Mouse (Mus musculus) stomach, embryonic 15.5 days (tissue): Measurements from ENCODE around the gene Olfr583. TPM values are rescaled to one million over a fixed set of nuclear protein-coding genes. Genes with fewer than 3 reads are reported as not detected.

Source experiments
- ATAC-seq: fragments of 200-750 bp; cut with Nextera tagmentation; 2 replicates; pipeline ENCODE4 v1.8.0; 2017; ENCODE audit warnings: low read depth, moderate number of reproducible peaks, moderate TSS enrichment; ENCODE audit not compliant: insufficient read depth, low FRiP score
- H3K27ac ChIP-seq: fragments of 300-500 bp; sonication (generic); 2 replicates; pipeline ENCODE4 v1.5.1; 2015; ENCODE audit warnings: mild to moderate bottlenecking, inconsistent platforms
- H3K27me3 ChIP-seq: fragments of 300-500 bp; sonication (generic); replicated peaks from 2 replicates; pipeline ENCODE4 v1.6.1; 2015; ENCODE audit warnings: inconsistent platforms
- H3K36me3 ChIP-seq: fragments of 300-500 bp; sonication (generic); 2 replicates; pipeline ENCODE4 v1.6.1; 2015; ENCODE audit warnings: inconsistent platforms
- H3K4me1 ChIP-seq: fragments of 300-500 bp; sonication (generic); 2 replicates; pipeline ENCODE4 v1.6.1; 2015; ENCODE audit warnings: inconsistent platforms
- H3K4me2 ChIP-seq: fragments of 300-500 bp; sonication (generic); 2 replicates; pipeline ENCODE4 v1.6.1; 2015; ENCODE audit warnings: mild to moderate bottlenecking, inconsistent platforms
- H3K4me3 ChIP-seq: fragments of 300-500 bp; sonication (generic); replicated peaks from 2 replicates; pipeline ENCODE4 v1.5.1; 2015; ENCODE audit warnings: inconsistent platforms
- H3K9ac ChIP-seq: fragments of 300-500 bp; sonication (generic); 2 replicates; pipeline ENCODE4 v1.6.1; 2015; ENCODE audit warnings: inconsistent platforms
- H3K9me3 ChIP-seq: fragments of 300-500 bp; sonication (generic); 2 replicates; pipeline ENCODE4 v1.6.1; 2016; ENCODE audit warnings: inconsistent platforms
- WGBS: fragments of 180-500 bp; shearing (Covaris S2); methylation state at CpG from one replicate; pipeline ENCODE4 v1.1.7; 2015; 5-methylcytosine and 5-hydroxymethylcytosine counted together
- polyA plus RNA-seq: library from polyadenylated mRNA; unstranded; fragments of >200 nt; fragmentation: Nextera tagmentation; extraction: Ambion mirVana; gene quantifications from 2 replicates; pipeline ENCODE4 v1.2.1, GENCODE M21; 2015

Olfr583 gene
- not detected in 2 replicates for polyA plus RNA-seq

GRCm38 (mm10) chr7:103051000-103051399, at the start of gene Olfr583:
Gene Olfr583, plus strand, starts transcription at chr7:103051300.
- H3K9ac ChIP-seq: no peak within 1 kb of the TSS
- no peak within 1 kb of the TSS for H3K4me3 ChIP-seq
- H3K9me3 ChIP-seq: no peaks in the 10 kb centered on the region
- H3K27me3 ChIP-seq: no peaks in the 10 kb centered on the region
- WGBS: 77% methylated on average over 1 of the region's 1 CpGs
- no peak within 1 kb of the TSS for H3K4me2 ChIP-seq
- no peaks in the 10 kb centered on the region for H3K36me3 ChIP-seq
- ATAC-seq: no peak
- H3K4me1 ChIP-seq: no peaks in the 10 kb centered on the region
- no peak within 1 kb of the TSS for H3K27ac ChIP-seq

- Histone ChIP-seq H3K4me2 (no peak within 1 kb of the TSS), H3K27me3 (no peaks in the 10 kb centered on the region), H3K9ac (no peak within 1 kb of the TSS), H3K4me1 (no peaks in the 10 kb centered on the region), H3K4me3 (no peak within 1 kb of the TSS), H3K36me3 (no peaks in the 10 kb centered on the region), H3K9me3 (no peaks in the 10 kb centered on the region), H3K27ac (no peak within 1 kb of the TSS)
- no peak for ATAC-seq
Measured at GRCm38 (mm10) chr7:103037724-103038123, 13.4 kb upstream of the Olfr583 start, which contains the start of gene Olfr582. Gene Olfr582, plus strand, starts transcription at chr7:103038024.

- no peak within 1 kb of the TSS for H3K9ac ChIP-seq
- H3K36me3 ChIP-seq: no peaks in the 10 kb centered on the region
- no peak within 1 kb of the TSS for H3K27ac ChIP-seq
- H3K4me1 ChIP-seq: no peaks in the 10 kb centered on the region
- no peaks in the 10 kb centered on the region for H3K9me3 ChIP-seq
- 75% methylated on average over 1 of the region's 1 CpGs for WGBS
- H3K27me3 ChIP-seq: no peaks in the 10 kb centered on the region
- H3K4me3 ChIP-seq: no peak within 1 kb of the TSS
- no peak for ATAC-seq
- no peak within 1 kb of the TSS for H3K4me2 ChIP-seq
Measured at GRCm38 (mm10) chr7:103081585-103081984, 30.5 kb downstream of the Olfr583 start, which contains the start of gene Olfr584. Gene Olfr584, plus strand, starts transcription at chr7:103081885.

GRCm38 (mm10) chr7:103097420-103097819, 46.3 kb downstream of the Olfr583 start, which contains the start of gene Olfr585:
Gene Olfr585, plus strand, starts transcription at chr7:103097720.
- 74% methylated on average over 1 of the region's 1 CpGs for WGBS
- H3K4me2 ChIP-seq: no peak within 1 kb of the TSS
- no peak within 1 kb of the TSS for H3K27ac ChIP-seq
- no peaks in the 10 kb centered on the region for H3K9me3 ChIP-seq
- no peak for ATAC-seq
- no peaks in the 10 kb centered on the region for H3K27me3 ChIP-seq
- H3K4me1 ChIP-seq: no peaks in the 10 kb centered on the region
- H3K9ac ChIP-seq: no peak within 1 kb of the TSS
- H3K36me3 ChIP-seq: no peaks in the 10 kb centered on the region
- H3K4me3 ChIP-seq: no peak within 1 kb of the TSS

Other genes starting within 250 kb of the Olfr583 start
- not detected in 2 replicates for gene Olfr564, start 247.8 kb upstream of the Olfr583 start, polyA plus RNA-seq
- not detected in 2 replicates for gene Olfr566, start 192.5 kb upstream of the Olfr583 start, polyA plus RNA-seq
- not detected in 2 replicates for gene Olfr568, start 174.2 kb upstream of the Olfr583 start, polyA plus RNA-seq
- gene Olfr569, start 160.4 kb upstream of the Olfr583 start, polyA plus RNA-seq: not detected in 2 replicates
- gene Olfr570, start 156.7 kb upstream of the Olfr583 start, polyA plus RNA-seq: not detected in 2 replicates
- not detected in 2 replicates for gene Olfr571, start 133.8 kb upstream of the Olfr583 start, polyA plus RNA-seq
- gene Olfr572, start 126.9 kb upstream of the Olfr583 start, polyA plus RNA-seq: not detected in 2 replicates
- not detected in 2 replicates for gene Olfr573-ps1, start 108.7 kb upstream of the Olfr583 start, polyA plus RNA-seq
- gene Olfr574, start 102.8 kb upstream of the Olfr583 start, polyA plus RNA-seq: not detected in 2 replicates
- gene Olfr575, start 92.5 kb upstream of the Olfr583 start, polyA plus RNA-seq: not detected in 2 replicates
- gene Olfr576, start 88.6 kb upstream of the Olfr583 start, polyA plus RNA-seq: not detected in 2 replicates
- gene Olfr577, start 75.4 kb upstream of the Olfr583 start, polyA plus RNA-seq: not detected in 2 replicates
- gene Olfr578, start 62.0 kb upstream of the Olfr583 start, polyA plus RNA-seq: not detected in 2 replicates
- not detected in 2 replicates for gene Olfr582, start 13.3 kb upstream of the Olfr583 start, polyA plus RNA-seq
- gene Olfr584, start 30.6 kb downstream of the Olfr583 start, polyA plus RNA-seq: not detected in 2 replicates
- not detected in 2 replicates for gene Olfr585, start 46.4 kb downstream of the Olfr583 start, polyA plus RNA-seq
- not detected in 2 replicates for gene Olfr586, start 74.3 kb downstream of the Olfr583 start, polyA plus RNA-seq
- gene Olfr588-ps1, start 89.6 kb downstream of the Olfr583 start, polyA plus RNA-seq: not detected in 2 replicates
- not detected in 2 replicates for gene Olfr589, start 105.1 kb downstream of the Olfr583 start, polyA plus RNA-seq
- gene Olfr591, start 127.0 kb downstream of the Olfr583 start, polyA plus RNA-seq: not detected in 2 replicates
- not detected in 2 replicates for gene Olfr592, start 133.5 kb downstream of the Olfr583 start, polyA plus RNA-seq
- not detected in 2 replicates for gene Olfr593, start 160.6 kb downstream of the Olfr583 start, polyA plus RNA-seq
- gene Olfr594, start 165.7 kb downstream of the Olfr583 start, polyA plus RNA-seq: not detected in 2 replicates
- not detected in 2 replicates for gene Usp17ld, start 201.2 kb downstream of the Olfr583 start, polyA plus RNA-seq